Mouse (Mus musculus) embryonic facial prominence, embryonic 10.5 days (tissue): Measurements from ENCODE around the gene Sfr1. TPM values are rescaled to one million over a fixed set of nuclear protein-coding genes. Genes with fewer than 3 reads are reported as not detected.

Source experiments
- DNase-seq: peaks from one replicate; pipeline ENCODE4 v3.0.0-alpha.2; 2017; ENCODE audit warnings: low spot score
- H3K27ac ChIP-seq: fragments of 300-500 bp; sonication (generic); replicated peaks from 2 replicates; pipeline ENCODE4 v1.5.1; 2016; ENCODE audit warnings: mild to moderate bottlenecking
- H3K27me3 ChIP-seq: fragments of 300-500 bp; sonication (generic); replicated peaks from 2 replicates; pipeline ENCODE4 v1.6.1; 2016; ENCODE audit warnings: low read depth, mild to moderate bottlenecking; ENCODE audit not compliant: poor library complexity, severe bottlenecking
- H3K36me3 ChIP-seq: fragments of 300-500 bp; sonication (generic); replicated peaks from 2 replicates; pipeline ENCODE4 v1.6.1; 2016; ENCODE audit warnings: mild to moderate bottlenecking, moderate library complexity
- H3K4me1 ChIP-seq: fragments of 300-500 bp; sonication (generic); 2 replicates; pipeline ENCODE4 v1.6.1; 2016
- H3K4me3 ChIP-seq: fragments of 300-500 bp; sonication (generic); 2 replicates; pipeline ENCODE4 v1.5.1; 2016; ENCODE audit warnings: mild to moderate bottlenecking, moderate library complexity
- H3K9me3 ChIP-seq: fragments of 300-500 bp; sonication (generic); 2 replicates; pipeline ENCODE4 v1.6.1; 2016; ENCODE audit warnings: mild to moderate bottlenecking
- WGBS: fragments of 180-500 bp; shearing (Covaris S2); methylation state at CpG from one replicate; pipeline ENCODE4 v1.1.7; 2016; 5-methylcytosine and 5-hydroxymethylcytosine counted together
- polyA plus RNA-seq: library from polyadenylated mRNA; unstranded; fragments of >200 nt; fragmentation: Nextera tagmentation; extraction: Ambion mirVana; gene quantifications from 2 replicates; pipeline ENCODE4 v1.2.1, GENCODE M21; 2016

The Sfr1 gene
- 287 and 300 TPM in 2 replicates for polyA plus RNA-seq

GRCm38 (mm10) chr19:47731071-47731881 lies at the start of gene Sfr1:
Sfr1 (plus strand) TSS chr19:47731682.
- Histone ChIP-seq H3K27me3 (no peaks in the 10 kb centered on the region), H3K9me3 (no peaks in the 10 kb centered on the region), H3K36me3 (peaks cover 39% of the 10 kb centered on the region), H3K27ac (peak within 1 kb of the TSS; percentile 96), H3K4me3 (peak within 1 kb of the TSS; percentile 84), H3K4me1 (peaks cover 10% of the 10 kb centered on the region)
- WGBS: under 1% methylated on average over 72 of the region's 72 CpGs
- DNase-seq: peak; percentile 100

- H3K9me3 ChIP-seq: no peaks in the 10 kb centered on the region
- H3K27ac ChIP-seq: no peak overlapping the region
- H3K27me3 ChIP-seq: no peaks in the 10 kb centered on the region
- 0 out of 2 replicates have a peak, but pooled peaks cover 5% of the 10 kb centered on the region for H3K4me1 ChIP-seq
- no peaks in the 10 kb centered on the region for H3K36me3 ChIP-seq
- WGBS: 89% methylated on average over 7 of the region's 7 CpGs
- H3K4me3 ChIP-seq: no peak overlapping the region
- no peak for DNase-seq
Measured at GRCm38 (mm10) chr19:47689592-47689991, 41.9 kb upstream of the Sfr1 start.

- Histone ChIP-seq H3K9me3 (no peaks in the 10 kb centered on the region), H3K27ac (no peak within 1 kb of the TSS), H3K4me3 (no peak within 1 kb of the TSS), H3K36me3 (no peaks in the 10 kb centered on the region), H3K27me3 (no peaks in the 10 kb centered on the region), H3K4me1 (0 out of 2 replicates have a peak, but pooled peaks cover 2% of the 10 kb centered on the region)
- no peak for DNase-seq
- WGBS: 77% methylated on average over 6 of the region's 6 CpGs
Measured at GRCm38 (mm10) chr19:47691994-47692393, 39.5 kb upstream of the Sfr1 start, which contains the start of gene Col17a1. Col17a1 (minus strand) TSS chr19:47692094.

GRCm38 (mm10) chr19:47695725-47696124 lies 35.8 kb upstream of the Sfr1 start:
- Histone ChIP-seq H3K27me3 (no peaks in the 10 kb centered on the region), H3K4me1 (0 out of 2 replicates have a peak, but pooled peaks cover 2% of the 10 kb centered on the region), H3K9me3 (no peaks in the 10 kb centered on the region), H3K36me3 (no peaks in the 10 kb centered on the region), H3K27ac (no peak overlapping the region), H3K4me3 (no peak overlapping the region)
- 91% methylated on average over 6 of the region's 6 CpGs for WGBS
- DNase-seq: no peak

- Histone ChIP-seq H3K4me1 (0 out of 2 replicates have a peak, but pooled peaks cover 2% of the 10 kb centered on the region), H3K36me3 (no peaks in the 10 kb centered on the region), H3K27ac (no peak overlapping the region), H3K4me3 (no peak overlapping the region), H3K27me3 (no peaks in the 10 kb centered on the region), H3K9me3 (no peaks in the 10 kb centered on the region)
- DNase-seq: no peak
- 95% methylated on average over 8 of the region's 8 CpGs for WGBS
Measured at GRCm38 (mm10) chr19:47696411-47696810, 35.1 kb upstream of the Sfr1 start.

- Histone ChIP-seq H3K9me3 (no peaks in the 10 kb centered on the region), H3K4me3 (no peak overlapping the region), H3K4me1 (0 out of 2 replicates have a peak, but pooled peaks cover 2% of the 10 kb centered on the region), H3K27me3 (no peaks in the 10 kb centered on the region), H3K27ac (no peak overlapping the region), H3K36me3 (no peaks in the 10 kb centered on the region)
- 93% methylated on average over 11 of the region's 11 CpGs for WGBS
- DNase-seq: no peak
Measured at GRCm38 (mm10) chr19:47697067-47697466, 34.4 kb upstream of the Sfr1 start.

GRCm38 (mm10) chr19:47698266-47698665 lies 33.2 kb upstream of the Sfr1 start:
- H3K4me3 ChIP-seq: no peak overlapping the region
- H3K27ac ChIP-seq: no peak overlapping the region
- H3K9me3 ChIP-seq: no peaks in the 10 kb centered on the region
- DNase-seq: no peak
- 65% methylated on average over 9 of the region's 9 CpGs for WGBS
- no peaks in the 10 kb centered on the region for H3K27me3 ChIP-seq
- no peaks in the 10 kb centered on the region for H3K36me3 ChIP-seq
- H3K4me1 ChIP-seq: 0 out of 2 replicates have a peak, but pooled peaks cover 2% of the 10 kb centered on the region

GRCm38 (mm10) chr19:47699743-47700142 lies 31.7 kb upstream of the Sfr1 start:
- WGBS: 82% methylated on average over 9 of the region's 9 CpGs
- Histone ChIP-seq H3K4me1 (no peaks in the 10 kb centered on the region), H3K27me3 (no peaks in the 10 kb centered on the region), H3K9me3 (no peaks in the 10 kb centered on the region), H3K4me3 (no peak overlapping the region), H3K36me3 (no peaks in the 10 kb centered on the region), H3K27ac (no peak overlapping the region)
- DNase-seq: no peak

GRCm38 (mm10) chr19:47700509-47700908 lies 31.0 kb upstream of the Sfr1 start:
- no peak overlapping the region for H3K27ac ChIP-seq
- H3K36me3 ChIP-seq: no peaks in the 10 kb centered on the region
- no peak for DNase-seq
- H3K27me3 ChIP-seq: no peaks in the 10 kb centered on the region
- H3K4me1 ChIP-seq: no peaks in the 10 kb centered on the region
- H3K4me3 ChIP-seq: no peak overlapping the region
- whole genome bisulfite sequencing: 89% methylated on average over 8 of the region's 8 CpGs
- H3K9me3 ChIP-seq: no peaks in the 10 kb centered on the region

- no peak overlapping the region for H3K4me3 ChIP-seq
- no peak for DNase-seq
- 73% methylated on average over 13 of the region's 13 CpGs for WGBS
Measured at GRCm38 (mm10) chr19:47705080-47705771, 26.3 kb upstream of the Sfr1 start.

GRCm38 (mm10) chr19:47705772-47706309 lies 25.6 kb upstream of the Sfr1 start:
- no peak for DNase-seq
- 91% methylated on average over 8 of the region's 8 CpGs for WGBS
- no peaks in the 10 kb centered on the region for H3K9me3 ChIP-seq
- no peaks in the 10 kb centered on the region for H3K27me3 ChIP-seq
- H3K36me3 ChIP-seq: no peaks in the 10 kb centered on the region
- H3K4me1 ChIP-seq: no peaks in the 10 kb centered on the region
- H3K27ac ChIP-seq: no peak overlapping the region
- H3K4me3 ChIP-seq: no peak overlapping the region

More at GRCm38 (mm10) chr19:47705080-47705771, 26.3 kb upstream of the Sfr1 start:
- Histone ChIP-seq H3K27me3 (no peaks in the 10 kb centered on the region), H3K9me3 (no peaks in the 10 kb centered on the region), H3K27ac (no peak overlapping the region), H3K4me1 (no peaks in the 10 kb centered on the region), H3K36me3 (no peaks in the 10 kb centered on the region)

GRCm38 (mm10) chr19:47710376-47710775 lies 21.1 kb upstream of the Sfr1 start:
- 83% methylated on average over 4 of the region's 4 CpGs for WGBS
- DNase-seq: no peak
- no peaks in the 10 kb centered on the region for H3K9me3 ChIP-seq
- no peaks in the 10 kb centered on the region for H3K27me3 ChIP-seq
- no peaks in the 10 kb centered on the region for H3K4me1 ChIP-seq
- no peak overlapping the region for H3K27ac ChIP-seq
- H3K36me3 ChIP-seq: no peaks in the 10 kb centered on the region
- H3K4me3 ChIP-seq: no peak overlapping the region
